Mouse (Mus musculus) hindbrain, embryonic 14.5 days (tissue): ENCODE measurements around the gene Dnajb6. TPM values are rescaled to one million over a fixed set of nuclear protein-coding genes. Genes with fewer than 3 reads are reported as not detected.

Source experiments
- ATAC-seq: fragments of 200-750 bp; cut with Nextera tagmentation; 2 replicates; pipeline ENCODE4 v1.8.0; 2017; ENCODE audit warnings: moderate number of reproducible peaks, mild to moderate bottlenecking, moderate TSS enrichment, moderate library complexity; ENCODE audit not compliant: low FRiP score
- DNase-seq: peaks from one replicate; pipeline ENCODE4 v3.0.0-alpha.2; 2015; ENCODE audit warnings: low spot score
- H3K27ac ChIP-seq: fragments of 300-500 bp; sonication (generic); 2 replicates; pipeline ENCODE4 v1.5.1; 2014; ENCODE audit warnings: mild to moderate bottlenecking, moderate library complexity
- H3K27me3 ChIP-seq: fragments of 300-500 bp; sonication (generic); 2 replicates; pipeline ENCODE4 v1.6.1; 2014; ENCODE audit warnings: mild to moderate bottlenecking, low read length, mixed read lengths; ENCODE audit not compliant: control insufficient read depth, insufficient read depth
- H3K36me3 ChIP-seq: fragments of 300-500 bp; sonication (generic); replicated peaks from 2 replicates; pipeline ENCODE4 v1.6.1; 2014; ENCODE audit not compliant: control insufficient read depth, insufficient read depth
- H3K4me1 ChIP-seq: fragments of 300-500 bp; sonication (generic); replicated peaks from 2 replicates; pipeline ENCODE4 v1.6.1; 2014; ENCODE audit warnings: antibody characterized with exemption, low read length, mixed read lengths; ENCODE audit not compliant: control insufficient read depth, insufficient read depth
- H3K4me2 ChIP-seq: fragments of 300-500 bp; sonication (generic); replicated peaks from 2 replicates; pipeline ENCODE4 v1.6.1; 2014; ENCODE audit warnings: mild to moderate bottlenecking, moderate library complexity
- H3K4me3 ChIP-seq: fragments of 300-500 bp; sonication (generic); replicated peaks from 2 replicates; pipeline ENCODE4 v1.5.1; 2014; ENCODE audit warnings: mild to moderate bottlenecking, low read length
- H3K9ac ChIP-seq: fragments of 300-500 bp; sonication (generic); 2 replicates; pipeline ENCODE4 v1.6.1; 2014
- H3K9me3 ChIP-seq: fragments of 300-500 bp; sonication (generic); 2 replicates; pipeline ENCODE4 v1.6.1; 2016; ENCODE audit warnings: low read length; ENCODE audit not compliant: control insufficient read depth
- WGBS: fragments of 180-500 bp; shearing (Covaris S2); extraction: QIAGEN DNeasy Blood & Tissue Kit; methylation state at CpG from one replicate; pipeline ENCODE4 v1.1.7; 2014; 5-methylcytosine and 5-hydroxymethylcytosine counted together
- polyA plus RNA-seq: library from polyadenylated mRNA; unstranded; fragments of >200 nt; fragmentation: Nextera tagmentation; extraction: Ambion mirVana; gene quantifications from 2 replicates; pipeline ENCODE4 v1.2.1, GENCODE M21; 2014

Gene Dnajb6
- polyA plus RNA-seq = 304 and 306 TPM in 2 replicates

DNA sequence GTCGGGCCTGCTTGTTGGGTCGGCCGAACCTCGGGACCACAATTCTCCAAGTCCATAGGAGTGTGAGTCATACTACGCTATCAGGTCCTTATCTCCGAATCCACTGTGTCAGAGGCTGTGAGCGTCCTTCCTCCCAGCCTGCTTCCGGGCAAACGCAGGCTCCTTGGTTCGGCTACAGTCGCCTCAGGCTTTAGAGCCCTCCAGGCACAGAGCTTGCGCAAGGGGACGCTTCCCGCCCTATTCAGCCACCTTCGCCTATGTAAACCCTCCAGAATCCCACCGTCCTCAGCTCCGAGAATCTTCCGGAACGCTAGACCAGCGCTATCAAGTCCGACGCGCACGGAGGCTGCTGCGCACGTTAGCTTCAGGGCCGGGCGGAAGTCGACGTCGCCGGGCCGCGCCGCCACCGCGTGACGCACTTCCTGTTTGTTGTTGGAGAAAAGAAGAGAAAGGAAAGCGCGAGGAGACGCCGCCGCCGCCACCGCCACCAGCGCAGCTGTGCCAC is at the start of gene Dnajb6, which contains the start of gene Gm5129:
Gene Dnajb6, plus strand, starts transcription at position 132 of the 505 bp plus-strand sequence.
Gene Gm5129, minus strand, starts transcription at position 380 of the 505 bp plus-strand sequence.
- H3K4me2 ChIP-seq = peak within 1 kb of the TSS; percentile 91
- no peaks in the 10 kb centered on the region for H3K9me3 ChIP-seq
- no peaks in the 10 kb centered on the region for H3K27me3 ChIP-seq
- peak within 1 kb of the TSS; percentile 89 for H3K4me3 ChIP-seq
- H3K4me1 ChIP-seq = peaks cover 22% of the 10 kb centered on the region
- peak within 1 kb of the TSS; percentile 86 for H3K9ac ChIP-seq
- peak; percentile 98 for ATAC-seq
- peak within 1 kb of the TSS; percentile 94 for H3K27ac ChIP-seq
- 0% methylated on average over 46 of the region's 46 CpGs for WGBS
- no peaks in the 10 kb centered on the region for H3K36me3 ChIP-seq
- peak; percentile 96 for DNase-seq

DNA sequence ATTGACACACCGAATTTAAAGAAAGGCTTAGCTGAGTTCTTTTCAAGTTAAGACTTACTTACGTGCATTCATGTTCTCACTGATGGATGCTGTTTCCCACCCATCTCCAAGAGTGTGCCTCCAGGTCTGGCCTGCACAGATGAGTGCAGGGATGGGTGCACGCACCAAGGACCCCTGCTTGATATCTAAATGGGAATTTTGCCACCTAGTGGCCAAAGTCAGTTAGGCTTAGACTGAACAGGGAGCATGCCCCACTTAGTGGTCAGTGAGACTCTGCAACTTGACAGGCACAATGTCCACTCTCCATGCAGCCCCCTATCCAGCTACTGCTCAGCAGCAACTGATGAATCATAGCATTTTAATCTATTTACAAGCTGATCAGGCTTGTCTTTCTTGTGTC is 47.8 kb upstream of the Dnajb6 start:
- H3K36me3 ChIP-seq = no peaks in the 10 kb centered on the region
- no peak overlapping the region for H3K4me2 ChIP-seq
- no peak overlapping the region for H3K9ac ChIP-seq
- no peak overlapping the region for H3K4me3 ChIP-seq
- no peaks in the 10 kb centered on the region for H3K9me3 ChIP-seq
- no peaks in the 10 kb centered on the region for H3K4me1 ChIP-seq
- 58% methylated on average over 3 of the region's 3 CpGs for WGBS
- peak; percentile 63 for DNase-seq
- no peak overlapping the region for H3K27ac ChIP-seq
- H3K27me3 ChIP-seq = no peaks in the 10 kb centered on the region
- no peak; the same call in 1 of the 2 replicates for ATAC-seq

DNA sequence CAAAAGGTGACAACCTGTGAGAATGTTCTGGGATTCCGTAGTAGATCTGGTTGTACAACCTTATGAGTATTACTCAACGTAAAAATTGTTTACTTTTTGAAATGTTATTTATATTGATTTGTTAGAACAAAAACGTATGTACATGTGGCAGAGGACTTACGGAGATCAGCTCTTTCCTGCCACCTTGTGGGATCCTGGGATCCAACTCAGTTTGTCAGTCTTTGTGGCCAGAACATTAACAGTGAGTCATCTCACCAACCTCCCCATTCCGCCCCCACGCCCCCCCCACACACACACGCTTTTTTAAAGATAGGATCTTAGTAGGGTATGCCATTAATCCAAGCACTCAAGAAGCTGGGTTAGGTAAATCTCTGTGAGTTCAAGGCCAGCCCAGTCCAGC is 47.1 kb upstream of the Dnajb6 start:
- Histone ChIP-seq H3K4me2 (no peak overlapping the region), H3K4me3 (no peak overlapping the region), H3K36me3 (no peaks in the 10 kb centered on the region), H3K4me1 (no peaks in the 10 kb centered on the region), H3K27me3 (no peaks in the 10 kb centered on the region), H3K27ac (no peak overlapping the region), H3K9me3 (no peaks in the 10 kb centered on the region), H3K9ac (no peak overlapping the region)
- DNase-seq = no peak
- ATAC-seq = no peak
- WGBS = 74% methylated on average over 7 of the region's 7 CpGs

DNA sequence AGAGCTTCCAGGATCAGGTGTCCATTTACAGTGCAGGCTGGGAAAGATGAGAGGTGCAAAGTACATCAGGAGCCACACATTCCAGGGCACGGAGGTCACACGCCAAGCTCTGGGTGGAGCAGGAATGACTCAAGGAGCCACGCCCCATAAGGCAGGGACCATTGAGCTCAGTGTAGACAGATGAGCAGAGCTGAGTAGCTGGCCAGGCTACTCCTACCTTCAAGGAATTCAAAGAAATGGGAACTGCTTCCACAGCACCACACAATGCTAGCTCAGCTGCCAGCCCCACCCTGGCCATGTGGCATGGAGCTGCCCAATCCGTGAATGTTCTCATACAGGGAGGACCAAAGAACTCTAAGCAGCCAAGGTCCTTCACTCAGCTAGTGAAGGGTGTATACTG is 37.0 kb upstream of the Dnajb6 start:
- WGBS = 88% methylated on average over 4 of the region's 4 CpGs
- no peak for ATAC-seq
- H3K4me2 ChIP-seq = no peak overlapping the region
- no peak for DNase-seq
- H3K36me3 ChIP-seq = no peaks in the 10 kb centered on the region
- H3K9me3 ChIP-seq = no peaks in the 10 kb centered on the region
- H3K4me3 ChIP-seq = no peak overlapping the region
- H3K4me1 ChIP-seq = no peaks in the 10 kb centered on the region
- no peaks in the 10 kb centered on the region for H3K27me3 ChIP-seq
- H3K9ac ChIP-seq = no peak overlapping the region
- H3K27ac ChIP-seq = no peak overlapping the region

DNA sequence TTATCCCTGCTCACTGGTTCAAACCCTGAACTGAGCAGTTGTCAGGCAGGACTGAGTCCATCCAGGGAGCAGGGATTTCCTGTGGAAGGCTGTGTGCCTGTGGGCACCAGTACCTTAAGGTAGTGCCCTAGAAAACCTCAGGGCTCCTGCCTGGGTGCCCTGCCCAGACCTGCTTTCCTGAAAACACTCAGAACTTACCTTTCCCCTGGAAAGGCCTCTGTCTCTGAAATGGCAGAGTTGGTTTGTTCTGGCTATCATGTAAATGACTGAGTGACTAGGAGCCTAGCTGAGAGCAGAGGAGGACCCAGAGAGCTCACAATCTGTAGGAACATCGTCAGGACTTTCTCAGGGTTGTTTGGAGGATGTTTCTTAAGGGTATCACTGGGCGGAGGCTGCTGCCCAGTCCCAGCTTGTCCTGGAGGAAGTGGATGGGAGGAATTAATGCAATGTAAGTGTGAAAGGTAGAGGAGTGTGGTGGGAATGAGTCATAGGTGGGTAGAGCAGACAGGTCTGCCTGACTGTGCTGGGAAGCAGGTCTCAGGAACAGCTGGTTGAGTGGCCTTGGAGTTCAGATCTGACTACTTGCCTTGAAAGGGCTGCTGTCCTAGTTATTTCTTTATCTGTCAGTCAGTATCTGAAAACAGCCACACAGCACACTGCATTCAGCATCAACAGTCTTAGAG is 35.8 kb upstream of the Dnajb6 start:
- no peak for ATAC-seq
- DNase-seq = no peak
- Histone ChIP-seq H3K36me3 (no peaks in the 10 kb centered on the region), H3K9me3 (no peaks in the 10 kb centered on the region), H3K9ac (no peak overlapping the region), H3K27me3 (no peaks in the 10 kb centered on the region), H3K4me2 (no peak overlapping the region), H3K4me1 (no peaks in the 10 kb centered on the region), H3K27ac (no peak overlapping the region), H3K4me3 (no peak overlapping the region)
- 84% methylated on average over 2 of the region's 2 CpGs for WGBS

DNA sequence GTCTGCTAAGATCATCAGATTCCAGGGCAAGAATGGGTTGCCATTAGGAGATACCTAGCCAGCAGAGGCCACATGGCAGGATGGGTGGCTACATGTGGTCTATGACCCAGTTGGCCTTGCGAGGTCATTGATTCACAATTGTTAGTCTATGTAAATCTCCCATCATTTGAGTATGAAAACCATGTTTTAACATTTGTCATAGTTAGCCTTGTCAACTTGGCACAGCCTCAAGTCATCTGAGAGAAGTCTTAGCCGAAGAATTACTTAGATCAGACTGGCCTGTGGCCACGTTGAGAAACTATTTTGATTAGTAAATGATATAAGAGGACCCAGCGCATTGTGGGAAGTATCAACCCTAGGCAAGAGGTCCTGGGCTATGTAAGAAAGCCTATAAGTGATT is 28.2 kb upstream of the Dnajb6 start:
- H3K4me1 ChIP-seq = no peaks in the 10 kb centered on the region
- no peaks in the 10 kb centered on the region for H3K36me3 ChIP-seq
- ATAC-seq = no peak
- WGBS = 91% methylated on average over 4 of the region's 4 CpGs
- no peak overlapping the region for H3K4me2 ChIP-seq
- H3K4me3 ChIP-seq = no peak overlapping the region
- H3K27me3 ChIP-seq = no peaks in the 10 kb centered on the region
- DNase-seq = no peak
- no peak overlapping the region for H3K9ac ChIP-seq
- no peak overlapping the region for H3K27ac ChIP-seq
- H3K9me3 ChIP-seq = no peaks in the 10 kb centered on the region

DNA sequence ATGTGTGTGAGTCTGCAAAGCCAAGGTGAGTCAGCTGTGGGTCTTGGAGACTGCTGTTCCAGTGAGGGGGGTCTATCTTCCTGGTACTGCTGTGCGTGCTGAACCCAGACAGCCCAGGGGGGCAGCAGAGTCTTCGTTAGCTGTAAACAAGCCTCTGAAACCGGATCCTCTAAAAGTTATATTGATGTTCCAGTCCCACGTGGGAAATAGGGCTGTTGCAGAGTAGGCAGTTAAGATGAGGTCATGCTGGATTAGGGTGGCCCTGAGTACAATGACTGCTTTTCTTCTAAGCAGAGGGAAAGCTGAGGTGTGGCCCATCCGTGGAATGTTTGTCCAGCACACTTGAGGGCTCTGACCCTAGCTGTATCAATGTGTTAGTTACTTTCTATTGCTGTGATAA is 27.2 kb upstream of the Dnajb6 start:
- ATAC-seq (no peak), DNase-seq (no peak)
- Histone ChIP-seq H3K36me3 (no peaks in the 10 kb centered on the region), H3K4me2 (no peak overlapping the region), H3K9me3 (no peaks in the 10 kb centered on the region), H3K4me1 (no peaks in the 10 kb centered on the region), H3K4me3 (no peak overlapping the region), H3K9ac (no peak overlapping the region), H3K27ac (no peak overlapping the region), H3K27me3 (no peaks in the 10 kb centered on the region)
- WGBS = 40% methylated on average over 5 of the region's 5 CpGs

DNA sequence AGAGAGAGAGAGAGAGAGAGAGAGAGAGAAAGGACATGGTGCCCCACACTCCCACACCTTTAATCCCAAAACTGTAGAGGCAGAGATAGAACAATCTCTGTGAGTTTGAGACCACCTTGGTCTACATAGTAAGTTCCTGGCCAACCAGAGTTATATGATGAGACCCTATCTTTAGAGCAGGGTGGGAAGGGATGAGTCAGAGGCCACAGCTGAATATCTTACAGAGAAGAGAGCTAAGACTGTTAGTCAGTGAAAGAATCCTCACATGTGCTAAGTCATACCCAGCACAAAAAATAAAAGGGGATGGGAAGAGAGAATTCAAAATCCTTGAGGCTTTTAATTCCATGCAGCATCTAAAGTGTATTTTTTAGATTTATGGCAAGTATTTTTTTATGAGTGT is 23.9 kb upstream of the Dnajb6 start:
- Histone ChIP-seq H3K9ac (no peak overlapping the region), H3K4me1 (no peaks in the 10 kb centered on the region), H3K4me2 (no peak overlapping the region), H3K9me3 (no peaks in the 10 kb centered on the region), H3K36me3 (no peaks in the 10 kb centered on the region), H3K27me3 (no peaks in the 10 kb centered on the region), H3K4me3 (no peak overlapping the region), H3K27ac (no peak overlapping the region)
- ATAC-seq = no peak
- no peak for DNase-seq

DNA sequence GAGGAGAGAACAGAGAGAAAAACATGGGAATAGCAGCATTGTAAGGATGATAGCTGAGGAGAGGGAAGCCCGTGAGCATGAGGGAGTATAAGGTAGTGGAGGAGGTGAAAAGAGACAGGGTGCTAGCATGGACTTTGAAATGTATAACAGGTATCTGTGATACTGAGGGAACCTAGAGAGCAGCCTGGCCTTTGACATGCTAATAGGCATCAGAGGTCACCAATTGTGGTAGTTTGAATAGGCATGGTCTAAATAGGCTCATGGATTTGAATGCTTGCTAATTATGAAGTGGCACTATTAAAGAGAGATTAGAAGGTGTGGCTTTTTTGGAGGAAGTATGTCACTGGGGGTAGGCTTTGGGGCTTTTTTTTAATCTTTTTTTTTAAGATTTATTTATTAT is 22.6 kb upstream of the Dnajb6 start:
- Histone ChIP-seq H3K4me2 (no peak overlapping the region), H3K27me3 (no peaks in the 10 kb centered on the region), H3K9me3 (no peaks in the 10 kb centered on the region), H3K27ac (no peak overlapping the region), H3K36me3 (no peaks in the 10 kb centered on the region), H3K4me3 (no peak overlapping the region), H3K9ac (no peak overlapping the region), H3K4me1 (no peaks in the 10 kb centered on the region)
- DNase-seq (no peak), ATAC-seq (no peak)
- WGBS = 66% methylated on average over 1 of the region's 1 CpGs

DNA sequence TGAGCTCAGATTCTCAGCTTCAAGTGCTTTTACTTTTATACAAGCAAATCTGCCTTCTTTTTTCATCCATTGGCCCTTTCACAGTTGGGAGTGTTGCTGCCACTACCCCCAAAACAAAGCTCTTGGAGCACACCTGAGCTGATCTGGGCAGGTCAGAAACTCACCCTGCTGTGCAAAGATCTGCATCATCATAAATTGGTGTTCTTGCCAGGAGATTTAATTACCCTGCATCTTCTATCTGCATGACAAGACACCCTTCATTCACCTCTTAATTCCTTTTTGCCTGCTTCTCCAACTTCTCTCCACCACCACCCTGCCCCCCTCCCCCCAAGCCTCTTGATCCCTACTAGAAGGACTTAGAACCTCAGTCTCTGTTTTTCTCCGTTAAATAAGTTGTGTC is 14.3 kb upstream of the Dnajb6 start:
- H3K9ac ChIP-seq = no peak overlapping the region
- no peaks in the 10 kb centered on the region for H3K9me3 ChIP-seq
- H3K4me1 ChIP-seq = no peaks in the 10 kb centered on the region
- H3K4me2 ChIP-seq = no peak overlapping the region
- WGBS = 26% methylated on average over 1 of the region's 1 CpGs
- no peaks in the 10 kb centered on the region for H3K36me3 ChIP-seq
- no peaks in the 10 kb centered on the region for H3K27me3 ChIP-seq
- ATAC-seq (no peak), DNase-seq (no peak)
- H3K27ac ChIP-seq = no peak overlapping the region
- H3K4me3 ChIP-seq = no peak overlapping the region
